Mouse (Mus musculus): ENCODE results near the gene Lcp2.
A peak's percentile ranks its signal among the peaks of the same experiment; 100 is the strongest.

DNA sequence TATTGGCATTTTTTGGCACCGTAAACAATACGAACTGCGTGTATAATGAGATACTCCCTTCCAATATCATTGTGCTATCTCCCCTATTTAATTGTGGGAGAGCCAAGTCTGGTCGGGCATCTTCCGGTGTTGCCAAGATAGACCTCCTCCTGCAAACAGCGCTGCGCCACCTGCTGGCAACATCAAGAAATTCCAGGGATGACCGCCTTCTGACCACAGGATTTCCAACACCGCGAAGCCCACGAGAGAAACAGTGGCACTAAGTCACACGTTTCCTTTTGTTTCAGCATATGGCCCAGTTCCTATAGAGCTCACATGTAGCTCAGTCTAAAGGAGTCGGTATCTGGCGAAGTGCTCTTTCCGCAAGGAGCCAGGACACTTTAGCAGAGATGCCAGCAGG lies 27.1 kb downstream of the Lcp2 start:
- TF ChIP-seq POLR2A (IDR thresholded peaks at IDR 0.05; ENCODE audit: control insufficient read depth, low read depth, low read length) (no peak), CTCF (IDR thresholded peaks at IDR 0.05; ENCODE audit: control insufficient read depth, insufficient read depth, insufficient replicate concordance, low read depth, low read length) (peak; percentile 95)

All from testis, adult 2 months (tissue).